Mouse (Mus musculus) stomach, embryonic 16.5 days (tissue): Measurements from ENCODE around the gene Rpgrip1l. TPM values are rescaled to one million over a fixed set of nuclear protein-coding genes. Genes with fewer than 3 reads are reported as not detected.

Source experiments
- ATAC-seq: fragments of 200-750 bp; cut with Nextera tagmentation; 2 replicates; pipeline ENCODE4 v1.8.0; 2017; ENCODE audit warnings: moderate number of reproducible peaks, moderate TSS enrichment; ENCODE audit not compliant: insufficient read depth, low FRiP score
- H3K27ac ChIP-seq: fragments of 300-500 bp; sonication (generic); 2 replicates; pipeline ENCODE4 v1.5.1; 2014; ENCODE audit warnings: low read length
- H3K27me3 ChIP-seq: fragments of 300-500 bp; sonication (generic); 2 replicates; pipeline ENCODE4 v1.6.1; 2014; ENCODE audit warnings: low read length, control low read depth, mixed read lengths; ENCODE audit not compliant: control insufficient read depth, insufficient read depth
- H3K36me3 ChIP-seq: fragments of 300-500 bp; sonication (generic); 2 replicates; pipeline ENCODE4 v1.6.1; 2014; ENCODE audit warnings: low read length; ENCODE audit not compliant: control insufficient read depth, insufficient read depth
- H3K4me1 ChIP-seq: fragments of 300-500 bp; sonication (generic); 2 replicates; pipeline ENCODE4 v1.6.1; 2014; ENCODE audit warnings: low read length, control low read depth, mixed read lengths; ENCODE audit not compliant: control insufficient read depth, insufficient read depth
- H3K4me2 ChIP-seq: fragments of 300-500 bp; sonication (generic); 2 replicates; pipeline ENCODE4 v1.6.1; 2014; ENCODE audit warnings: low read depth, low read length, mixed read lengths
- H3K4me3 ChIP-seq: fragments of 300-500 bp; sonication (generic); replicated peaks from 2 replicates; pipeline ENCODE4 v1.5.1; 2014; ENCODE audit warnings: mild to moderate bottlenecking, low read length
- H3K9ac ChIP-seq: fragments of 300-500 bp; sonication (generic); 2 replicates; pipeline ENCODE4 v1.6.1; 2014; ENCODE audit warnings: low read length
- H3K9me3 ChIP-seq: fragments of 300-500 bp; sonication (generic); replicated peaks from 2 replicates; pipeline ENCODE4 v1.6.1; 2016; ENCODE audit warnings: low read length, control low read depth; ENCODE audit not compliant: control insufficient read depth
- WGBS: fragments of 180-500 bp; shearing (Covaris S2); extraction: QIAGEN DNeasy Blood & Tissue Kit; methylation state at CpG from one replicate; pipeline ENCODE4 v1.1.7; 2014; 5-methylcytosine and 5-hydroxymethylcytosine counted together
- polyA plus RNA-seq: library from polyadenylated mRNA; unstranded; fragments of >200 nt; fragmentation: Nextera tagmentation; extraction: Ambion mirVana; gene quantifications from 2 replicates; pipeline ENCODE4 v1.2.1, GENCODE M21; 2015

Gene Rpgrip1l
- polyA plus RNA-seq, 1 experiment from 2014 or later = 10.8 TPM

DNA sequence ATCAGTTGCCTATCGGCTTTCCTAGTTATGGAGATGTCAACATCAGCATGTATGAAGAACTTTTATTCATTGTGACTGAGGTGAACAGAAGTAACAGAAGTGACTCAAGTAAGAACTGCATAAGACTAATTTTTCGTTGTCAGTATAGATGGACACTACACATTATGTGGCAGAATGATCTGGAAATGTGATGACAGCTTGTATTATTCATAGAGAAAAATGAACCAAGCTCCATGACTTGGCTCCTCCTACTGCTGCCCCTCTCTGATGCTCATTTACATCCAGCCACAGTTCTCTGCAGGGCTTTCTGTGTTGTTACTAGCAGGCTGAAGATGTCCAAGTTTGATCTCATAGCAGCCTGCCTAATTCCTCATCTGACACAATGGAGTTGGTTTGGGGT lies 75.9 kb downstream of the Rpgrip1l start:
- no peaks in the 10 kb centered on the region for H3K4me1 ChIP-seq
- H3K4me3 ChIP-seq = no peak overlapping the region
- no peak overlapping the region for H3K9ac ChIP-seq
- no peaks in the 10 kb centered on the region for H3K27me3 ChIP-seq
- no peak for ATAC-seq
- no peak overlapping the region for H3K27ac ChIP-seq
- no peak overlapping the region for H3K4me2 ChIP-seq
- WGBS = 76% methylated on average over 2 of the region's 2 CpGs
- H3K9me3 ChIP-seq = no peaks in the 10 kb centered on the region
- no peaks in the 10 kb centered on the region for H3K36me3 ChIP-seq

DNA sequence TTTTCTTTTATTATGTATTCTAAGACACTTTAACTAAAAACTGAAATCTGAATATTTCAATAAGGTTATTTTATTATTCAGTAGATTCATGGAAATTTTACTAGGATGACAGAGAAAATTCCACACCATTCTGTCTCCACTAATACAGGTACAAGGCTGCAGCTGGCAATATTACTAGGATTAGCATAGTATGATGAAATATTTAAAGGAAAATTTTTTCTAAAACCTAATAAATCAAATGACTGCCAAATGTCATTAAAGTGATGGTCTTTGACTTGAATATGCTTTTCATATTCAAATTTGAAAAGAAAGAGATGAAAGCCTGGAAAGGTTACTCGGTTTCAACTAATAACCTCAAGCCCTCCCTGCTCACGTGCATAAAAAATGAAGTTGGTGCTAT lies 79.0 kb downstream of the Rpgrip1l start:
- Histone ChIP-seq H3K27ac (no peak overlapping the region), H3K4me3 (no peak overlapping the region), H3K36me3 (no peaks in the 10 kb centered on the region), H3K27me3 (no peaks in the 10 kb centered on the region), H3K4me2 (no peak overlapping the region), H3K9me3 (no peaks in the 10 kb centered on the region), H3K9ac (no peak overlapping the region), H3K4me1 (no peaks in the 10 kb centered on the region)
- no peak for ATAC-seq
- 80% methylated on average over 2 of the region's 2 CpGs for WGBS

DNA sequence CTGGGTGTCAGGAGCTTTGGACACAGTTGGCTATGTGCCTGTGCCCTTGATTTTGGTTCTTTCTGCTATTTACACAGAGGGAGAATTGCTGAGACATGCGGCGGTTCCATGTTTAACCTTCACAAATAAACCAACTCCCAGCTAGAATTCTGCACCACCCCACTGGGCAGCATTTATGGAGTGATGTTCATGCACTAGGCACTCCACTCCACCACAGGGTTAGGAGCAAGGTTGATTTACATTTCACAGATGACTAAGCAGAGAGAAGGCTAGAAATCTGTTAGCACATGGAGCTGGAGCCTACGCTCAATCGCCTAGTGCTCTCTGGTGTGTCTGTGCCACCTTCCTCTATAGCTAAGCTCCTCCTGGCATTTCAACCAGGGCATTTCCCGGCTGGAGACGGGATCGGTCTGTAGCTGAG lies 85.6 kb downstream of the Rpgrip1l start:
- H3K27ac ChIP-seq = no peak overlapping the region; the same call in 1 of the 2 replicates
- H3K27me3 ChIP-seq = no peaks in the 10 kb centered on the region
- H3K36me3 ChIP-seq = no peaks in the 10 kb centered on the region
- no peak overlapping the region for H3K4me2 ChIP-seq
- no peaks in the 10 kb centered on the region for H3K9me3 ChIP-seq
- 69% methylated on average over 7 of the region's 7 CpGs for WGBS
- H3K4me1 ChIP-seq = no peaks in the 10 kb centered on the region
- no peak overlapping the region for H3K4me3 ChIP-seq
- ATAC-seq = peak; percentile 47; the same call in 1 of the 2 replicates
- H3K9ac ChIP-seq = no peak overlapping the region

DNA sequence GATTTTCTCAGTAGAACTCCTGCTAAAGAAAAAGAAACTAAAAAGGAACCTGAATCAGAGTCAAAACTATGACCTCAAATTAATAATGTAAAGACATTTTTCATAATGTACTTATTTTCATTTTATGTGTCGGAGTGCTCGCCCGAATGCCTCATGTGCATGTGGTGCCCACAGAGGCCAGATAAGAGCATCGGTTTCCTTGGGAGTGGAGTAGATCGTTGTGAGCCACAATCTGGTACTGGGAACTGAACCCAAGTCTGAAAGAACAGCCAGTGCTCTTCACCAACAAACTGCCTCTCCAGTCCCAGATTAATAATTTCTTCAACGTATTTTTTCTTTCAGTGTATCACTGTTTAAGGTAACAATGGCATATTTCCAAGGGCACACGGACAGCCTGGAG lies 88.8 kb downstream of the Rpgrip1l start:
- Histone ChIP-seq H3K4me2 (no peak overlapping the region), H3K9ac (no peak overlapping the region), H3K9me3 (no peaks in the 10 kb centered on the region), H3K27me3 (no peaks in the 10 kb centered on the region), H3K4me1 (no peaks in the 10 kb centered on the region), H3K4me3 (no peak overlapping the region), H3K36me3 (no peaks in the 10 kb centered on the region), H3K27ac (no peak overlapping the region)
- ATAC-seq = no peak
- 93% methylated on average over 7 of the region's 7 CpGs for WGBS

DNA sequence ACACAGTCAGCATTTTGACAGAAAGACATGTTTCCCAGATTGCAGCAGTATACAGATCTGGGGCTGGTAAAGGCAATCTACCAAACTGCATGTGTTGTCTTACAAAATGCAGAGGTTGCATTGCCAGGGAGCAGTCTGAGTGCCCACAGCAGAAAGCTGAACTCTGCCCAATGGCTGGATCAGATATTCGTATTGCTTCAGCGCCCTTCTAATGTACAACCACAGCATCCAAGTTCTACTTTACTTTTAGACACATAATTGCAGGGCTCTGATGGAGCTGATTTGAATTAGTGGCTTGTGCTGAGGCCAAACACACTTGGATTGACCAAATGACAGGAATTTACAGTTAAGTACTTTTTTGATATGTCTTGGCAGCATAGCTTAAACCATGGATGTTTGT lies 91.2 kb downstream of the Rpgrip1l start:
- Histone ChIP-seq H3K27ac (no peak overlapping the region), H3K9me3 (no peaks in the 10 kb centered on the region), H3K27me3 (no peaks in the 10 kb centered on the region), H3K36me3 (no peaks in the 10 kb centered on the region), H3K4me3 (no peak overlapping the region), H3K4me1 (no peaks in the 10 kb centered on the region), H3K4me2 (no peak overlapping the region), H3K9ac (no peak overlapping the region)
- no peak for ATAC-seq
- 92% methylated on average over 2 of the region's 2 CpGs for WGBS

DNA sequence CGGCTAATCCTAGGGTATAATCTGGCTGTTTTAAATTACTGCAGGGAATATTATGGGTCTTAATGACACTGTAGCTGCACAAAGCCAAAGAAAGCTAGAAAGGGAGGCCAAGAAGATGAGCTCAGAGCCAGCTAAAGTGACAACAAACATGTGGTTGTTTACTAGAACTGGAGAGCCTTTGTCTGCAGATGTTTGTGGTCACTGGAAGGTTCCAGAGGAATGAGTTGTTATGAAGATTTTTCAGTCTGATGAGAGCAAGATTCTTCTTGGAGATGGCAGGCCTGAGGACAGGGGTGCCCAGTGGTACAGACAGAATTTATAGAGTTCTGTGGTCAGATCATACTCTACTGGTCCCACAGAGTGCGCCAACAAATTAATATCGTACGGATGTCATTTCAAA lies 94.8 kb downstream of the Rpgrip1l start:
- no peak for ATAC-seq
- Histone ChIP-seq H3K4me3 (no peak overlapping the region), H3K27me3 (no peaks in the 10 kb centered on the region), H3K9me3 (no peaks in the 10 kb centered on the region), H3K4me1 (no peaks in the 10 kb centered on the region), H3K36me3 (no peaks in the 10 kb centered on the region), H3K27ac (no peak overlapping the region), H3K4me2 (no peak overlapping the region), H3K9ac (no peak overlapping the region)
- 88% methylated on average over 4 of the region's 4 CpGs for WGBS

DNA sequence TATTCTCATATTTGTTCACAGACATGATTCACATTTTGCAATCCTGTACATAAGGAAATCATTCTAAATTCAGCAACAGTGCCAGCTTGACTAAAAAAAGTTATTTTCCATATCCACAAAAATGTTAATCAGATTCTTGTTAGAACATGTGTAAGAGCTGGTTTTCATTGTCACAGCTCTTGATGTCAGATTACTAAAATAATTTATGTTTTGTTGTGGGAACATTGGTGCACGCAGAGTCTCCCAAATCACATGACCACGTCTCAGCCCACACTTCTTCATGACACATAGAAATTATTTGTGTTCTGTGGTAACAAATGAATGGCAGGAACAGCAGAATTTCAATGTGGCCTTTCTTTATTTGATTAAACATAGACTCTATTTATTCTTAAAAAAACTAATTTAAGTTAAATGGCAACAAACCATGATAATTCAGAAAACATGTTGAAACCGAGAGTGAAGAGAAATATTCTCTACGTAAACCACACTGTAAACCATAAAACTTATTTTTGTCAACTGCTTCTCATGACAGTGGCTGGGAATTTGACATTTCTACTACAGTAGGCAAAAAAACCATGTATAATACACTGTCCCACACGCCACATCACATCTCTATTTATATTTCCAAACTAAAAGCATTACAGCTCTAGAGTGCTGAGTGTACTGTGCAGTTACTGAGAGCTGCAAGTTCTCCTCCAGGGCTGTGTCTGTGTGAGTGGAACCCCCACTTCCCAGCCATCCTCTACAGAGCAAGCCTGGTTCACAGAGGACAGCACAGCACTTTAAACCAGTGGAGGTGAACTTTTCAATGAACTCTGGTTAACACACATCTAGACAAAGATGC lies 95.8 kb downstream of the Rpgrip1l start:
- H3K27me3 ChIP-seq = no peaks in the 10 kb centered on the region
- H3K9me3 ChIP-seq = no peaks in the 10 kb centered on the region
- H3K4me1 ChIP-seq = no peaks in the 10 kb centered on the region
- no peak for ATAC-seq
- no peaks in the 10 kb centered on the region for H3K36me3 ChIP-seq
- no peak overlapping the region for H3K9ac ChIP-seq
- no peak overlapping the region for H3K27ac ChIP-seq
- H3K4me3 ChIP-seq = no peak overlapping the region
- WGBS = 80% methylated on average over 5 of the region's 5 CpGs
- no peak overlapping the region for H3K4me2 ChIP-seq

DNA sequence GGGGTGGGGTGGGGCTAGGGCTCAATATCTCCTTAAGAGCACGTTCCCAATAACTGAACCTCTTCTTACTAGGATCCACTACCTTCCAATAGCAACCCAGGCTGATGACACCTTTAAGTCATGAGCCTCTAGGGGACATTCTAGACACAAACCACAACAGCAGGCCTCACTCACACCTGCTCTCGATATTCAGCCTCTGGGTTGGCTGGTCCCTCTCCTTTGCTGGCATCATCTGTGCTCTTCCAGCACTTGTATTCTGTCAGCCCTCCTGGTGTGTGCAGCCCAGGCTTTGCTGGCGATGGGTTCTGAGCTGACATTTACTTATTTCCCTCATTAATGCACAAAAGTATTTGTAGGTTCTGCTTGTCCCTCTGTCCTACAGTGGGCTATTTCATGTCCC lies 98.8 kb downstream of the Rpgrip1l start:
- no peaks in the 10 kb centered on the region for H3K9me3 ChIP-seq
- H3K4me3 ChIP-seq = no peak overlapping the region
- no peaks in the 10 kb centered on the region for H3K36me3 ChIP-seq
- 80% methylated on average over 3 of the region's 3 CpGs for WGBS
- no peak overlapping the region for H3K4me2 ChIP-seq
- H3K9ac ChIP-seq = no peak overlapping the region
- no peak overlapping the region for H3K27ac ChIP-seq
- H3K4me1 ChIP-seq = no peaks in the 10 kb centered on the region
- H3K27me3 ChIP-seq = no peaks in the 10 kb centered on the region
- ATAC-seq = no peak

DNA sequence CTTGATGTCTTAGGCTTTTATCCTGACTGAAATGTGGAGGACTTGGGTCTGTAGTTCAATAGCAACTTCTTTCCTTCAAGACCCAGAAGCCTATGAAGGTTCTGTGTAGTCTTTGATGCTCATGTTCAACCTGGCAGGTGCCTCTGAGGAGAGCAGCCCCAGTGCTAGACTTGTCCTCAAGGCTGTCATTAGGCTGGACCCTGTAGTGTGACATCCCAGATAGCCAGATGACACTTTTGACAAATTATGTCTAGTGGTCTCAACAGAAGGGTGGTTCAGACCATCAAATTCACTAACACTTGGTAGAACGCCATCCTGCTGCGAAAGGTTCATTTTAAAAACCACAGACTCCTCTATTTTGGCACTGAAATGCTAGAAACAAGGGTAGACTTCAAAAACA lies 100.1 kb downstream of the Rpgrip1l start:
- 86% methylated on average over 2 of the region's 2 CpGs for WGBS
- no peak for ATAC-seq
- no peak overlapping the region for H3K4me3 ChIP-seq
- H3K36me3 ChIP-seq = no peaks in the 10 kb centered on the region
- no peak overlapping the region for H3K27ac ChIP-seq
- H3K4me2 ChIP-seq = no peak overlapping the region
- H3K4me1 ChIP-seq = no peaks in the 10 kb centered on the region
- no peaks in the 10 kb centered on the region for H3K9me3 ChIP-seq
- H3K27me3 ChIP-seq = no peaks in the 10 kb centered on the region
- H3K9ac ChIP-seq = no peak overlapping the region
